Mouse (Mus musculus): ENCODE measurements at regions not wholly inside any gene's neighbourhood (a gene's known extent, or its start where the extent isn't known, plus 50 kb on each side); places are given as distances from the start of the nearest gene placed in this dataset.

- Histone ChIP-seq H3K4me3 (no peak overlapping the region), H3K9ac (no peak overlapping the region), H3K9me3 (no peaks in the 10 kb centered on the region), H3K27me3 (no peaks in the 10 kb centered on the region), H3K4me1 (no peaks in the 10 kb centered on the region), H3K27ac (no peak overlapping the region), H3K36me3 (no peaks in the 10 kb centered on the region), H3K4me2 (replicated peaks) (no peak overlapping the region)
- no peak for ATAC-seq (ENCODE audit: insufficient number of reproducible peaks, insufficient read depth, low FRiP score, low TSS enrichment)
- 81% methylated on average over 2 of the region's 2 CpGs for WGBS
Observed at GRCm38 (mm10) chr5:126538072-126538471, 703.5 kb upstream of the Tmem132c start.

GRCm38 (mm10) chr5:126544261-126544976, 697.2 kb upstream of the Tmem132c start:
- ATAC-seq (ENCODE audit: insufficient number of reproducible peaks, insufficient read depth, low FRiP score, low TSS enrichment): no peak
- Histone ChIP-seq H3K4me3 (no peak overlapping the region), H3K27ac (no peak overlapping the region), H3K9me3 (no peaks in the 10 kb centered on the region), H3K9ac (no peak overlapping the region), H3K4me2 (replicated peaks) (no peak overlapping the region), H3K27me3 (no peaks in the 10 kb centered on the region), H3K36me3 (no peaks in the 10 kb centered on the region), H3K4me1 (no peaks in the 10 kb centered on the region)
- 73% methylated on average over 8 of the region's 8 CpGs for WGBS

- no peaks in the 10 kb centered on the region for H3K36me3 ChIP-seq
- no peaks in the 10 kb centered on the region for H3K4me1 ChIP-seq
- H3K27ac ChIP-seq: no peak overlapping the region
- ATAC-seq (ENCODE audit: insufficient number of reproducible peaks, insufficient read depth, low FRiP score, low TSS enrichment): no peak
- no peaks in the 10 kb centered on the region for H3K27me3 ChIP-seq
- H3K4me2 ChIP-seq (replicated peaks): no peak overlapping the region
- H3K9ac ChIP-seq: no peak overlapping the region
- WGBS: 56% methylated on average over 4 of the region's 4 CpGs
- H3K9me3 ChIP-seq: no peaks in the 10 kb centered on the region
- no peak overlapping the region for H3K4me3 ChIP-seq
Observed at GRCm38 (mm10) chr5:126547841-126548240, 693.8 kb upstream of the Tmem132c start.

GRCm38 (mm10) chr5:126551676-126552075, 689.9 kb upstream of the Tmem132c start:
- no peak for ATAC-seq (ENCODE audit: insufficient number of reproducible peaks, insufficient read depth, low FRiP score, low TSS enrichment)

GRCm38 (mm10) chr5:126559011-126559410, 682.6 kb upstream of the Tmem132c start:
- Histone ChIP-seq H3K9ac (no peak overlapping the region), H3K4me1 (no peaks in the 10 kb centered on the region), H3K9me3 (no peaks in the 10 kb centered on the region), H3K27me3 (no peaks in the 10 kb centered on the region), H3K4me2 (replicated peaks) (no peak overlapping the region), H3K27ac (no peak overlapping the region), H3K4me3 (no peak overlapping the region), H3K36me3 (no peaks in the 10 kb centered on the region)
- 57% methylated on average over 4 of the region's 4 CpGs for WGBS
- ATAC-seq (ENCODE audit: insufficient number of reproducible peaks, insufficient read depth, low FRiP score, low TSS enrichment): no peak

More at GRCm38 (mm10) chr5:126551676-126552075, 689.9 kb upstream of the Tmem132c start:
- H3K9me3 ChIP-seq: no peaks in the 10 kb centered on the region
- no peak overlapping the region for H3K27ac ChIP-seq
- 83% methylated on average over 3 of the region's 3 CpGs for WGBS
- no peaks in the 10 kb centered on the region for H3K27me3 ChIP-seq
- no peaks in the 10 kb centered on the region for H3K36me3 ChIP-seq
- H3K4me3 ChIP-seq: no peak overlapping the region
- no peak overlapping the region for H3K4me2 ChIP-seq (replicated peaks)
- no peak overlapping the region for H3K9ac ChIP-seq
- H3K4me1 ChIP-seq: no peaks in the 10 kb centered on the region

GRCm38 (mm10) chr5:126565817-126566216, 675.8 kb upstream of the Tmem132c start:
- no peaks in the 10 kb centered on the region for H3K27me3 ChIP-seq
- H3K9ac ChIP-seq: no peak overlapping the region
- ATAC-seq (ENCODE audit: insufficient number of reproducible peaks, insufficient read depth, low FRiP score, low TSS enrichment): no peak
- no peaks in the 10 kb centered on the region for H3K9me3 ChIP-seq
- H3K27ac ChIP-seq: no peak overlapping the region
- H3K4me3 ChIP-seq: no peak overlapping the region
- no peak overlapping the region for H3K4me2 ChIP-seq (replicated peaks)
- no peaks in the 10 kb centered on the region for H3K36me3 ChIP-seq
- 77% methylated on average over 2 of the region's 2 CpGs for WGBS
- no peaks in the 10 kb centered on the region for H3K4me1 ChIP-seq

- ATAC-seq (ENCODE audit: insufficient number of reproducible peaks, insufficient read depth, low FRiP score, low TSS enrichment): no peak
- no peaks in the 10 kb centered on the region for H3K27me3 ChIP-seq
- no peaks in the 10 kb centered on the region for H3K9me3 ChIP-seq
- no peak overlapping the region for H3K9ac ChIP-seq
- no peak overlapping the region for H3K27ac ChIP-seq
- H3K4me2 ChIP-seq (replicated peaks): no peak overlapping the region
- no peaks in the 10 kb centered on the region for H3K36me3 ChIP-seq
- 78% methylated on average over 6 of the region's 6 CpGs for WGBS
- no peak overlapping the region for H3K4me3 ChIP-seq
- no peaks in the 10 kb centered on the region for H3K4me1 ChIP-seq
Observed at GRCm38 (mm10) chr5:126566226-126566625, 675.4 kb upstream of the Tmem132c start.

- ATAC-seq (ENCODE audit: insufficient number of reproducible peaks, insufficient read depth, low FRiP score, low TSS enrichment): no peak
- Histone ChIP-seq H3K4me2 (replicated peaks) (no peak overlapping the region), H3K4me3 (no peak overlapping the region), H3K9ac (no peak overlapping the region), H3K27me3 (no peaks in the 10 kb centered on the region), H3K36me3 (no peaks in the 10 kb centered on the region), H3K27ac (no peak overlapping the region), H3K9me3 (no peaks in the 10 kb centered on the region), H3K4me1 (no peaks in the 10 kb centered on the region)
- 76% methylated on average over 2 of the region's 2 CpGs for WGBS
Observed at GRCm38 (mm10) chr5:126573766-126574165, 667.8 kb upstream of the Tmem132c start.

GRCm38 (mm10) chr5:126597786-126598330, 643.8 kb upstream of the Tmem132c start:
- no peaks in the 10 kb centered on the region for H3K36me3 ChIP-seq
- no peak overlapping the region for H3K27ac ChIP-seq
- H3K4me1 ChIP-seq: no peaks in the 10 kb centered on the region
- no peaks in the 10 kb centered on the region for H3K9me3 ChIP-seq
- WGBS: 41% methylated on average over 12 of the region's 12 CpGs
- H3K9ac ChIP-seq: no peak overlapping the region
- no peak overlapping the region for H3K4me3 ChIP-seq
- no peaks in the 10 kb centered on the region for H3K27me3 ChIP-seq
- ATAC-seq (ENCODE audit: insufficient number of reproducible peaks, insufficient read depth, low FRiP score, low TSS enrichment): no peak
- no peak overlapping the region for H3K4me2 ChIP-seq (replicated peaks)

- H3K4me3 ChIP-seq: no peak overlapping the region
- H3K4me2 ChIP-seq (replicated peaks): no peak overlapping the region
- no peaks in the 10 kb centered on the region for H3K27me3 ChIP-seq
- no peaks in the 10 kb centered on the region for H3K36me3 ChIP-seq
- no peak overlapping the region for H3K27ac ChIP-seq
- no peak overlapping the region for H3K9ac ChIP-seq
- 88% methylated on average over 5 of the region's 5 CpGs for WGBS
- H3K9me3 ChIP-seq: no peaks in the 10 kb centered on the region
- no peaks in the 10 kb centered on the region for H3K4me1 ChIP-seq
- ATAC-seq (ENCODE audit: insufficient number of reproducible peaks, insufficient read depth, low FRiP score, low TSS enrichment): no peak
Observed at GRCm38 (mm10) chr5:126599561-126599960, 642.0 kb upstream of the Tmem132c start.

GRCm38 (mm10) chr5:126606756-126607155, 634.9 kb upstream of the Tmem132c start:
- Histone ChIP-seq H3K36me3 (no peaks in the 10 kb centered on the region), H3K4me3 (no peak overlapping the region), H3K4me2 (replicated peaks) (no peak overlapping the region), H3K27me3 (no peaks in the 10 kb centered on the region), H3K4me1 (no peaks in the 10 kb centered on the region), H3K27ac (no peak overlapping the region), H3K9me3 (no peaks in the 10 kb centered on the region; the same call in 1 of the 2 replicates), H3K9ac (no peak overlapping the region)
- ATAC-seq (ENCODE audit: insufficient number of reproducible peaks, insufficient read depth, low FRiP score, low TSS enrichment): no peak
- WGBS: 85% methylated on average over 5 of the region's 5 CpGs

GRCm38 (mm10) chr5:126612571-126612970, 629.0 kb upstream of the Tmem132c start:
- no peak for ATAC-seq (ENCODE audit: insufficient number of reproducible peaks, insufficient read depth, low FRiP score, low TSS enrichment)
- WGBS: 92% methylated on average over 4 of the region's 4 CpGs
- Histone ChIP-seq H3K36me3 (no peaks in the 10 kb centered on the region), H3K4me3 (no peak overlapping the region), H3K9me3 (no peaks in the 10 kb centered on the region; the same call in 1 of the 2 replicates), H3K27ac (no peak overlapping the region), H3K27me3 (no peaks in the 10 kb centered on the region), H3K9ac (no peak overlapping the region), H3K4me1 (no peaks in the 10 kb centered on the region), H3K4me2 (replicated peaks) (no peak overlapping the region)
